ENCODE assay signal across 29 mouse cellular contexts in genomic region chr8:91615781-91616683, GRCm38 (mm10).
DNase-seq lines count a peak whose midpoint lies in the region; ATAC-seq and TF ChIP-seq lines count a peak whose summit lies in the region.
"Had no signal": no experiment of that assay in that cellular context is flagged by ENCODE, and none has a peak within 500 bp of the region (broad histone marks: within the 10 kb centered on the region; RNA-seq: fewer than 3 reads in every experiment).

No protein-coding gene starts in this region.

- H3K4me2 ChIP-seq in hindbrain, embryonic 12.5 days (replicated peaks), result no peak overlapping the region
- H3K4me2 ChIP-seq in lung, embryonic 14.5 days, result no peak overlapping the region
- H3K4me2 ChIP-seq: embryonic facial prominence, embryonic 15.5 days; forebrain, embryonic 13.5 days; heart, embryonic 12.5 days; midbrain, embryonic 13.5 days had no signal

- no peak overlapping the region for H3K9ac ChIP-seq in hindbrain, embryonic 12.5 days
- H3K9ac ChIP-seq in lung, embryonic 14.5 days, result no peak overlapping the region
- H3K9ac ChIP-seq: embryonic facial prominence, embryonic 15.5 days; forebrain, embryonic 13.5 days; heart, embryonic 12.5 days; liver, embryonic 14.5 days; midbrain, embryonic 13.5 days had no signal

- 76% methylated on average over 11 of the region's 11 CpGs for WGBS in hindbrain, embryonic 10.5 days
- 70% methylated on average over 11 of the region's 11 CpGs for WGBS in hindbrain, embryonic 12.5 days
- WGBS in lung, embryonic 14.5 days, result 71% methylated on average over 11 of the region's 11 CpGs

- no peak for ATAC-seq in hindbrain, embryonic 12.5 days (ENCODE audit: low FRiP score)
- ATAC-seq in lung, embryonic 14.5 days (ENCODE audit: insufficient read depth), result no peak
- ATAC-seq: forebrain, embryonic 13.5 days; inflammation-experienced regulatory T-cells, adult 6 months; midbrain, embryonic 13.5 days had no signal

- H3K36me3 ChIP-seq in hindbrain, embryonic 10.5 days, result no peaks in the 10 kb centered on the region
- no peaks in the 10 kb centered on the region for H3K36me3 ChIP-seq in hindbrain, embryonic 12.5 days
- no peaks in the 10 kb centered on the region for H3K36me3 ChIP-seq in lung, embryonic 14.5 days (ENCODE audit: insufficient read depth)
- H3K36me3 ChIP-seq: embryonic facial prominence, embryonic 15.5 days; heart, embryonic 12.5 days; midbrain, embryonic 13.5 days had no signal

- no peak overlapping the region for H3K4me3 ChIP-seq in hindbrain, embryonic 10.5 days
- no peak overlapping the region for H3K4me3 ChIP-seq in hindbrain, embryonic 12.5 days
- H3K4me3 ChIP-seq in lung, embryonic 14.5 days (ENCODE audit: low read depth, low read length), result no peak overlapping the region
- H3K4me3 ChIP-seq in embryonic fibroblast, embryonic 13.5 days (ENCODE audit: insufficient read depth, low read length), result no peak overlapping the region
- H3K4me3 ChIP-seq: embryonic facial prominence, embryonic 15.5 days; forebrain, embryonic 13.5 days; heart, adult 2 months; heart, embryonic 12.5 days; megakaryocyte, embryonic 14.5 days; midbrain, embryonic 13.5 days had no signal

- TF ChIP-seq POLR2A in embryonic fibroblast, embryonic 13.5 days (IDR thresholded peaks at IDR 0.05; ENCODE audit: low read depth, low read length), result no peak

- DNase-seq in hindbrain, embryonic 10.5 days (ENCODE audit: low spot score), result no peak
- peak; percentile 37 for DNase-seq in lung, embryonic 14.5 days
- no peak for DNase-seq in lung, postnatal 10 days
- peak; percentile 70 for DNase-seq in NIH3T3 (ENCODE audit: low read depth)
- DNase-seq in yolk sac, embryonic 10.5 days (ENCODE audit: low spot score), result no peak
- no peak for DNase-seq in retina, embryonic 14.5 days (ENCODE audit: low spot score)
- DNase-seq: adrenal gland, postnatal 10 days; B cell, adult 2 months; cerebellum, adult 18-20 months; cerebellum, postnatal 10 days; heart, adult 2 months; kidney, adult 11 months; kidney, postnatal 36 days; liver; lung, adult 2 months; lung, postnatal 36 days; right cerebral cortex, adult 18-20 months; spleen, adult 18-20 months; thymus, adult 18-20 months; thymus, postnatal 36 days had no signal

- TF ChIP-seq CTCF in lung, embryonic 14.5 days (IDR thresholded peaks at IDR 0.05; ENCODE audit: low read depth), result no peak; the same call in 1 of the 2 replicates
- TF ChIP-seq CTCF in embryonic fibroblast, embryonic 13.5 days (IDR thresholded peaks at IDR 0.05; ENCODE audit: borderline replicate concordance, insufficient read depth, low read length), result no peak

- H3K27ac ChIP-seq in hindbrain, embryonic 10.5 days, result peak overlapping the region; percentile 43
- no peak overlapping the region for H3K27ac ChIP-seq in hindbrain, embryonic 12.5 days
- H3K27ac ChIP-seq in lung, embryonic 14.5 days (ENCODE audit: low read depth), result no peak overlapping the region
- peak overlapping the region; percentile 38; the same call in 1 of the 2 replicates for H3K27ac ChIP-seq in embryonic fibroblast, embryonic 13.5 days (ENCODE audit: insufficient read depth, low read length)
- H3K27ac ChIP-seq: embryonic facial prominence, embryonic 15.5 days; forebrain, embryonic 13.5 days; heart, adult 2 months; liver, embryonic 14.5 days; midbrain, embryonic 13.5 days had no signal

- peaks cover 10% of the 10 kb centered on the region; the same call in 1 of the 2 replicates for H3K27me3 ChIP-seq in hindbrain, embryonic 10.5 days (ENCODE audit: insufficient read depth, poor library complexity, severe bottlenecking)
- H3K27me3 ChIP-seq in hindbrain, embryonic 12.5 days, result no peaks in the 10 kb centered on the region
- H3K27me3 ChIP-seq in lung, embryonic 14.5 days (ENCODE audit: insufficient read depth, low read length), result no peaks in the 10 kb centered on the region
- H3K27me3 ChIP-seq: embryonic facial prominence, embryonic 15.5 days; heart, embryonic 12.5 days; megakaryocyte, embryonic 14.5 days had no signal

- peaks cover 77% of the 10 kb centered on the region for H3K4me1 ChIP-seq in hindbrain, embryonic 10.5 days (replicated peaks)
- H3K4me1 ChIP-seq in hindbrain, embryonic 12.5 days, result peaks cover 65% of the 10 kb centered on the region
- peaks cover 10% of the 10 kb centered on the region for H3K4me1 ChIP-seq in lung, embryonic 14.5 days (ENCODE audit: insufficient read depth)
- peaks cover 13% of the 10 kb centered on the region; the same call in 1 of the 2 replicates for H3K4me1 ChIP-seq in embryonic fibroblast, embryonic 13.5 days (ENCODE audit: control insufficient read depth, insufficient read depth, low read length)

- H3K9me3 ChIP-seq in hindbrain, embryonic 10.5 days, result no peaks in the 10 kb centered on the region
- no peaks in the 10 kb centered on the region for H3K9me3 ChIP-seq in hindbrain, embryonic 12.5 days (replicated peaks)
- no peaks in the 10 kb centered on the region for H3K9me3 ChIP-seq in lung, embryonic 14.5 days (ENCODE audit: low read depth, low read length)
- H3K9me3 ChIP-seq: embryonic facial prominence, embryonic 15.5 days; forebrain, embryonic 13.5 days; heart, embryonic 12.5 days; megakaryocyte, embryonic 14.5 days; midbrain, embryonic 13.5 days had no signal

Comparison
In these comparisons a context has a peak if more than half of its experiments do, and no peak if none do; other contexts are left out.
1. DNase-seq: peak in lung, embryonic 14.5 days (single experiment) and NIH3T3 (single experiment); none in hindbrain, embryonic 10.5 days (single experiment), lung, postnatal 10 days (single experiment), yolk sac, embryonic 10.5 days (single experiment) and retina, embryonic 14.5 days (single experiment).
2. H3K27ac ChIP-seq: peak in hindbrain, embryonic 10.5 days (single experiment) and embryonic fibroblast, embryonic 13.5 days (single experiment); none in hindbrain, embryonic 12.5 days (single experiment) and lung, embryonic 14.5 days (single experiment).